Mouse (Mus musculus) heart, embryonic 12.5 days (tissue): ENCODE data around the gene Trim7. TPM values are rescaled to one million over a fixed set of nuclear protein-coding genes. Genes with fewer than 3 reads are reported as not detected.

ENCODE experiments used
- ATAC-seq: fragments of 200-750 bp; cut with Nextera tagmentation; 2 replicates; pipeline ENCODE4 v1.8.0; 2017; ENCODE audit warnings: moderate TSS enrichment, moderate library complexity; ENCODE audit not compliant: insufficient number of reproducible peaks, low FRiP score
- H3K27ac ChIP-seq: fragments of 300-500 bp; sonication (generic); 2 replicates; pipeline ENCODE4 v1.5.1; 2016; ENCODE audit warnings: mild to moderate bottlenecking, moderate library complexity; ENCODE audit not compliant: poor library complexity, severe bottlenecking
- H3K27me3 ChIP-seq: fragments of 300-500 bp; sonication (generic); replicated peaks from 2 replicates; pipeline ENCODE4 v1.6.1; 2016; ENCODE audit warnings: mild to moderate bottlenecking, moderate library complexity
- H3K36me3 ChIP-seq: fragments of 300-500 bp; sonication (generic); 2 replicates; pipeline ENCODE4 v1.6.1; 2016; ENCODE audit warnings: mild to moderate bottlenecking, moderate library complexity
- H3K4me1 ChIP-seq: fragments of 300-500 bp; sonication (generic); replicated peaks from 2 replicates; pipeline ENCODE4 v1.6.1; 2016; ENCODE audit warnings: mild to moderate bottlenecking
- H3K4me2 ChIP-seq: fragments of 300-500 bp; sonication (generic); 2 replicates; pipeline ENCODE4 v1.6.1; 2016; ENCODE audit warnings: mild to moderate bottlenecking, moderate library complexity
- H3K4me3 ChIP-seq: fragments of 300-500 bp; sonication (generic); 2 replicates; pipeline ENCODE4 v1.5.1; 2016; ENCODE audit warnings: mild to moderate bottlenecking
- H3K9ac ChIP-seq: fragments of 300-500 bp; sonication (generic); 2 replicates; pipeline ENCODE4 v1.6.1; 2016; ENCODE audit warnings: mild to moderate bottlenecking, moderate library complexity
- H3K9me3 ChIP-seq: fragments of 300-500 bp; sonication (generic); replicated peaks from 2 replicates; pipeline ENCODE4 v1.6.1; 2016; ENCODE audit warnings: mild to moderate bottlenecking, moderate library complexity
- WGBS: fragments of 180-500 bp; shearing (Covaris S2); methylation state at CpG from one replicate; pipeline ENCODE4 v1.1.7; 2016; 5-methylcytosine and 5-hydroxymethylcytosine counted together
- polyA plus RNA-seq: library from polyadenylated mRNA; unstranded; fragments of >200 nt; fragmentation: Nextera tagmentation; extraction: Ambion mirVana; gene quantifications from 2 replicates; pipeline ENCODE4 v1.2.1, GENCODE M21; 2016

Gene Trim7
- polyA plus RNA-seq, 1 experiment from 2014 or later = 0.52 TPM

DNA sequence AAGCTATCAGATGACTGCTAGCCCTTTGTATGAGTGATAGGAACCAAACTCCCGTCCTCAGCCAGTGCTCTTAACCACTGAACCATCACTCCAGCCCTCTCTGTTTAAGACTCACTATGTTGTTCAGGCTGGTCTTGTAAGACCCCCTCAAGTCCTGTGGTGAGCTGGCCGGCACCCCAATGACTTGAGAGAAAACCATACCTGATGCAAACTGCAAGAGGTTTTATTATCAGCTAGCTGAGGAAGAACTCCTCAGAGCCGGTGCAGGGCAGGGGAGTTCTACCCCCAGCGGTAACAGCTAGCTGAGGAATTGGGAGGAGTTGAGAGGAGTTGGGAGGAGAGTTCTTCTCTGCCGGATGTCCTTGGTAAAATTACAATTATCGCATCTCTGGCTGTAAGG, 2.0 kb downstream of the Trim7 start:
- no peak overlapping the region for H3K9ac ChIP-seq
- no peak overlapping the region for H3K27ac ChIP-seq
- no peak overlapping the region for H3K4me3 ChIP-seq
- 62% methylated on average over 6 of the region's 6 CpGs for WGBS
- peaks cover 4% of the 10 kb centered on the region; the same call in 1 of the 2 replicates for H3K9me3 ChIP-seq
- peaks cover 11% of the 10 kb centered on the region for H3K27me3 ChIP-seq
- no peak overlapping the region for H3K4me2 ChIP-seq
- peaks cover 23% of the 10 kb centered on the region for H3K4me1 ChIP-seq
- ATAC-seq = no peak
- no peaks in the 10 kb centered on the region for H3K36me3 ChIP-seq

DNA sequence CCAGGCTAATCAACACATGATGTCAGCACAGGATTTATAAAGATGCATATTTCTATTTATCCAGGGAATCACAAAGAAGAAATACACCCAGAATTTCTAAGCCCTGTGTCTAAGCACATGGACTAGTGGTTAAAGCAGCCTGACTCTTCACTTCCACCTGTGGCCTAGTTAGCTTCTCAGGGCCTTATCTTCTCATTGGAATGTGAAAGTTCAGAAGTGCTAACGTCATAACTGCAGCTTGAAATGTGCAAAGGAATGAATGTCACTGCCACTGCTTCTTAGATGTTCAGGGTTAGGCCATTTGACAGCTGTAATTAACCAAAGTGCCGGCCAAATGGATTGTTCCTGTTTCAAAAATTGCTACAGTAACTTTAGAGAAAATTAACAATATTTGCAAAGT, 4.3 kb downstream of the Trim7 start:
- Histone ChIP-seq H3K4me1 (peaks cover 12% of the 10 kb centered on the region), H3K9me3 (peaks cover 4% of the 10 kb centered on the region; the same call in 1 of the 2 replicates), H3K36me3 (no peaks in the 10 kb centered on the region), H3K27me3 (0 out of 2 replicates have a peak, but pooled peaks cover 2% of the 10 kb centered on the region), H3K9ac (no peak overlapping the region), H3K27ac (no peak overlapping the region), H3K4me2 (no peak overlapping the region), H3K4me3 (no peak overlapping the region)
- no peak for ATAC-seq
- WGBS = 27% methylated on average over 2 of the region's 2 CpGs

DNA sequence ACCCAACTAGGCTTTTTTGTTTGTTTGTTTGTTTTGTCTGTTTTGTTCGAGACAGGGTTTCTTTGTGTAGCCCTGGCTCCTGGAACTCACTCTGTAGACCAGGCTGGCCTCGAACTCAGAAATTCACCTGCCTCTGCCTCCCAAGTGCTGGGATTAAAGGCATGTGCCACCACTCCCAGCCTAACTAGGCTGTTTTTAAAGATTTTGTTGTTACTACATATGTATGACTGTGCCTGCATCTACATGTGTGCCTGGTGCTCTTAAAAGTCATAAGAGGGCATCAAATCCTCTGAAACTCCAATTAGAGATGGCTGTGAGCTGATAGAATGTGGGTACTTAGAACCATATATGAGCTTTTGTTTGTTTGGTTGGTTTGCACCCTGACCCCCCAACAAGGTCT, 5.3 kb downstream of the Trim7 start:
- H3K9ac ChIP-seq = no peak overlapping the region
- no peak overlapping the region for H3K27ac ChIP-seq
- peaks cover 12% of the 10 kb centered on the region for H3K4me1 ChIP-seq
- H3K4me3 ChIP-seq = no peak overlapping the region
- peaks cover 4% of the 10 kb centered on the region; the same call in 1 of the 2 replicates for H3K9me3 ChIP-seq
- H3K36me3 ChIP-seq = no peaks in the 10 kb centered on the region
- H3K27me3 ChIP-seq = 0 out of 2 replicates have a peak, but pooled peaks cover 7% of the 10 kb centered on the region
- 70% methylated on average over 2 of the region's 2 CpGs for WGBS
- no peak overlapping the region for H3K4me2 ChIP-seq
- no peak for ATAC-seq

DNA sequence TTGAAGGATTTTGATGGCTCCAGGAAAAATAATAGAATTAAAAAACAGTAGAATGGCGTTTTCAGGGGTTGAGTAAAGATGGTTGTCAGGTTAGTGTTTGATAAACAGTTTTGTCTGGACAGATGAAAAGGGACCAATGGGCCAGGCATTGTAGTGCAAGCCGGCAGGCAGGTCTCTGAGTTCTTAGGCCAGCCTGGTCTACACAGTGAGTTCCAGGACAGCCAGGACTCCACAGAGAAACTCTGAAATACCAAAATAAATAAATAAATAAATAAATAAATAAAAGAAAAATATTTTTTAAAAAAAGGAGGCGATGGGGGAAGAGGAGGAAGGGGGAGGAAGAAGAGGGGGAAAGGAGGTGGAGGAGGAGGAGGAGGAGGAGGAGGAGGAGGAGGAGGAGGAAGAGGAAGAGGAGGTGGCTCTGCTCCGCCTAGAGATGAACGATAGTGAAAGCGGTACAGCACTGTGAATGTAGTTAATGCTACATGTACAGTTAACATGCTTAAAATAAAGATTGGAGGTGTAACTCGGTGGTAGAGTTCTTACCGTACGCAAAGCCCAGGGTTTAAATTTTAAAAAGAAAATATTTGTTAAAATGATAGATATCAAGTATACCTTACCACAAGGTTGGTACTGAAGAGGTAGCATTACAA, 7.3 kb downstream of the Trim7 start:
- no peaks in the 10 kb centered on the region for H3K36me3 ChIP-seq
- H3K27ac ChIP-seq = no peak overlapping the region
- H3K4me2 ChIP-seq = peak overlapping the region; percentile 67
- H3K27me3 ChIP-seq = 0 out of 2 replicates have a peak, but pooled peaks cover 7% of the 10 kb centered on the region
- H3K9ac ChIP-seq = no peak overlapping the region
- ATAC-seq = no peak
- peaks cover 10% of the 10 kb centered on the region for H3K4me1 ChIP-seq
- no peaks in the 10 kb centered on the region for H3K9me3 ChIP-seq
- WGBS = 37% methylated on average over 8 of the region's 9 CpGs
- H3K4me3 ChIP-seq = peak overlapping the region; percentile 39

DNA sequence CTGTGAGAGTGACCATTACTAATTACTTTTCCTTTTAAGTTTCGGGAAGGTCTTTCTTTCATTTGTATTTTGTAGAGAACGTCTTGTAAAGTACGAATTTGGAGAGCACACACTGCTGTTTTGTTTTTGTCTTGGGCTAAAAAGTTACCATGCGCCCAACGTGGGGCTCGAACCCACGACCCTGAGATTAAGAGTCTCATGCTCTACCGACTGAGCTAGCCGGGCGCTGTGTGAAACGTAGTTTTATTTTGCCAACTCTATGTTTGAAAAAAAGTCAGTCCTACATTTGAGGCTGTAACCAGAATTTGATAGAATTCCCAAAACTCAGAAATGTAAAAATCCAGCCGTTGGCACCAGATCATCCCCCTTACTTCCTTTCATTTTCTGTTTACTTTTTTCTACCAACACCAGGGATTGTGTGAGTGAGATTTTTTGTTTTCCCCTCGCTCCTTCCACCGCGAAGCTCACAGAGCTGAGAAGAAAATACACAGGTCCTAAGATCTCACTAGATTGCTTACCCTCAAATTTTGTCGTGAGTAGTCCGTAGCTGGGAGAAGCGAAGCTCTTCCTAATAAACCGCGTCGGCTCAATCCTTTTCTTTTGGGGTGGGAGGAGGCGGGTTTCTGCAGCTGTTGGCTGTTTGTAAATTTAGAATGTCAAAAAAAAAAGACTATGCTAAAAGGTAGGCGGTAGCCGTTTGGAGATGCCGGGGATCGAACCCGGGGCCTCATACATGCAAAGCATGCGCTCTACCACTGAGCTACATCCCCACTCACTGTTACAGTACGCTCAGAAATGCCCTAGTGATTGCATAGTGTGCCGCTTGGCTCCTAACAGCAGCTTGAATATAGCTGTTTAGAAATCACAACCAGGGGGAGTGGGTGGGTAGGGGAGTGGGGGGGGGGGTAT, 8.0 kb downstream of the Trim7 start:
- H3K9me3 ChIP-seq = no peaks in the 10 kb centered on the region
- WGBS = under 1% methylated on average over 30 of the region's 30 CpGs
- peak; percentile 90 for ATAC-seq
- H3K4me2 ChIP-seq = peak overlapping the region; percentile 67
- H3K27ac ChIP-seq = peak overlapping the region; percentile 25; the same call in 1 of the 2 replicates
- peaks cover 7% of the 10 kb centered on the region for H3K27me3 ChIP-seq
- H3K4me3 ChIP-seq = peak overlapping the region; percentile 75
- H3K36me3 ChIP-seq = no peaks in the 10 kb centered on the region
- peak overlapping the region; percentile 75 for H3K9ac ChIP-seq
- peaks cover 16% of the 10 kb centered on the region for H3K4me1 ChIP-seq

DNA sequence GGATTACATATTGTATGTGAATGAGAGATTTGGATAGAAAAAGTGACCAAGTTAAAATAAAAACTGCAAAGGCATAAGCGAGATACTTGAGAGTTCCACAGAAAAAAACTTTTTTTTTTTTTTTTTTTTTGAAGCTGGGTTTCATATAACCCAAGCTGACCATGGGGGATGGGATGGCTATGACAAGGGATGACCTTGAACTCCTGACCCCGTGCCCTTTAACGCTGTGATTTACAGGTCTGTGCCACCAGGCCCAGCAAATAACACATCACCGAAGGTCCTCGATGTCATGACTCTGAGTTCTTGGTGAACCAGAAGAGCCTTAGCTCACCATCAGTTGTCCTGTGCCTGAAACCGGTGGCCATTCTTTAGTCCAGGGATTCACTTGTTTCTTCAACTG, 10.0 kb downstream of the Trim7 start:
- WGBS = 66% methylated on average over 6 of the region's 6 CpGs
- H3K27ac ChIP-seq = no peak overlapping the region
- no peak overlapping the region for H3K4me2 ChIP-seq
- no peak for ATAC-seq
- no peaks in the 10 kb centered on the region for H3K36me3 ChIP-seq
- no peak overlapping the region for H3K9ac ChIP-seq
- H3K4me3 ChIP-seq = no peak overlapping the region
- H3K4me1 ChIP-seq = peaks cover 10% of the 10 kb centered on the region
- no peaks in the 10 kb centered on the region for H3K9me3 ChIP-seq
- H3K27me3 ChIP-seq = peaks cover 17% of the 10 kb centered on the region

DNA sequence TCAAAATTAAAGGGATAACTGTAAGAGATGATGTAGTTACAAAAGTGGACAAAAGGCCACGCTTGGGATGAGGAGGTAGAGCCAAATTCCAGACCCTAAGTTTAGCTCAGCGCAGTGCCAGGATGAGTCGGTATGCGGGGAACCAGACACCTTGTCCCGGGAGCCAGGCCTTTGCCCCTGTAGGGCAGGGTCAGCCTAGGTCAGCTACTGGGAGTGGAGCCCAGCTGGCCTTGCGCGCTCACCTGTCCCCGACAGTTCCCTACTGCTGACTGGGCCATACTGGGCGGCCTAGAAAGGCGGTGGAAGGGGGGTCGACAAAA, 11.0 kb downstream of the Trim7 start:
- Histone ChIP-seq H3K4me1 (peaks cover 10% of the 10 kb centered on the region), H3K27ac (no peak overlapping the region), H3K27me3 (peaks cover 17% of the 10 kb centered on the region), H3K9me3 (no peaks in the 10 kb centered on the region), H3K4me3 (peak overlapping the region; percentile 86), H3K4me2 (peak overlapping the region; percentile 88), H3K36me3 (no peaks in the 10 kb centered on the region), H3K9ac (peak overlapping the region; percentile 80)
- WGBS = 18% methylated on average over 11 of the region's 11 CpGs
- ATAC-seq = 0 out of 2 replicates have a peak, but pooled peaks have one; percentile 0

DNA sequence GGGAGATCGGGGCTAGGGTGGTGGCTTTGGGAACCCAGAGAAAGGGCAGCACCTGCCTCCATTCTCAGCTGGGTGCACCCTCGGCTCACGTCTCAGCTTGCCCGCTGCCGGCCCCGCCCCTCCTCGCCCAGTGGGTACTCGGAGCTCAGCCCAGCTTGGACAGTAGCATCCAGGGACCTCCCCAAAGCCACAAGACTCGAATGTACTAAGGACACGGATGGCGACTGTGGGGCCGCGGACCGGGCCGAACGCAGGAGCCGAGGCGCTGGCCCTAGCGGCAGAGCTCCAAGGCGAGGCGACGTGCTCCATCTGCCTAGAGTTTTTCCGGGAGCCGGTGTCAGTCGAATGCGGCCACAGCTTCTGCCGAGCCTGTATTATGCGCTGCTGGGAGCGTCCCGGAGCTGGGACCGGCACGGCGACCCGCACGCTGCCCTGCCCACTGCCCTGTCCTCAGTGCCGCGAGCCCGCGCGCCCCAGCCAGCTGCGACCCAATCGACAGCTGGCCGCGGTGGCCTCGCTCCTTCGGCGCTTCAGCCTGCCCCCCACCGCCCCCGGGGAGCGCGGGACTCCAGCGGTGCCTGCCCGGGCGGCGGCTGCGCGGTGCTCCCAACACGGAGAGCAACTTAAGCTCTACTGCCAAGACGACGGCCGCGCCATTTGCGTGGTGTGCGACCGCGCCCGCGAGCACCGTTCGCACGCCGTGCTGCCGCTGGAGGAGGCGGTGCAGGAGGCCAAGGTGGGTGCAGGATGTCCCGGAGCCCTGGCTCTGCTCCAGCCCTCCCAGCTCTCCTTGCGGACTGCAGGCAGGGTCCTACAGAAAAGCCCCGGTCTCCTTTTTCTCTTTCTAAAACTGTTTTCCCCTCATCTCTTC, 11.6 kb downstream of the Trim7 start:
- ATAC-seq = peak; percentile 33; the same call in 1 of the 2 replicates
- Histone ChIP-seq H3K4me1 (peaks cover 10% of the 10 kb centered on the region), H3K4me3 (peak overlapping the region; percentile 86), H3K36me3 (no peaks in the 10 kb centered on the region), H3K9me3 (no peaks in the 10 kb centered on the region), H3K27ac (no peak overlapping the region), H3K4me2 (peak overlapping the region; percentile 88), H3K9ac (peak overlapping the region; percentile 80), H3K27me3 (peaks cover 17% of the 10 kb centered on the region)
- WGBS = under 1% methylated on average over 77 of the region's 77 CpGs

DNA sequence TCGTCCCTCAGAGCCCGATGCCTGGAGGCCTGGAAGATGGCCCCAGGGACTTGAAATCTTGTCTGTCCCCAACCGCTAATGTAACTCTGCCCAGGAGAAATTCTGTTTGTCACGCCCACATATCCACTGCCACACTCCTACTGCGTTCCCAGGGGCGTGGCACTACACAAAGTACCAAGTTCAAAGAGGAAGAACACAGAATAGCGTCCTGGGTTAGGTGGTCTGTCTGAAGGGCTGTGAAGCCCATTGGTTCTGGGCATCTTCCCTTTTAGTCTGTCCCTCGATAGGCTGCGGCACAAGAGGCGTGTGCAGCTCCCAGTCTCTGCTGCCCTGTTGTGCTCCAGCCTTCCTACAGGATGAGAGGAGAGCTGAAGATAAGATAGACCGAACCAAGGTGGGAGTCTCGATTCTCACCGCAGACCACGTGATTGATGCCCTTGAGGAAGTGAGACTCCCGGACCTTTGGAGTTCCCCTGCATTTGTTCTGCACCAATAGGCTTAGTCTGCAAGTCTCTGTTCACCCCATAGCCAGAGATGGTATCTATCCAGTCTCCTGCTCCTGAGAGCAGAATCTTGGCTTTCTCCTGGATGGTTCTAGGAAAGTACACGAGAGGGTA, 12.3 kb downstream of the Trim7 start:
- H3K27me3 ChIP-seq = peaks cover 22% of the 10 kb centered on the region

DNA sequence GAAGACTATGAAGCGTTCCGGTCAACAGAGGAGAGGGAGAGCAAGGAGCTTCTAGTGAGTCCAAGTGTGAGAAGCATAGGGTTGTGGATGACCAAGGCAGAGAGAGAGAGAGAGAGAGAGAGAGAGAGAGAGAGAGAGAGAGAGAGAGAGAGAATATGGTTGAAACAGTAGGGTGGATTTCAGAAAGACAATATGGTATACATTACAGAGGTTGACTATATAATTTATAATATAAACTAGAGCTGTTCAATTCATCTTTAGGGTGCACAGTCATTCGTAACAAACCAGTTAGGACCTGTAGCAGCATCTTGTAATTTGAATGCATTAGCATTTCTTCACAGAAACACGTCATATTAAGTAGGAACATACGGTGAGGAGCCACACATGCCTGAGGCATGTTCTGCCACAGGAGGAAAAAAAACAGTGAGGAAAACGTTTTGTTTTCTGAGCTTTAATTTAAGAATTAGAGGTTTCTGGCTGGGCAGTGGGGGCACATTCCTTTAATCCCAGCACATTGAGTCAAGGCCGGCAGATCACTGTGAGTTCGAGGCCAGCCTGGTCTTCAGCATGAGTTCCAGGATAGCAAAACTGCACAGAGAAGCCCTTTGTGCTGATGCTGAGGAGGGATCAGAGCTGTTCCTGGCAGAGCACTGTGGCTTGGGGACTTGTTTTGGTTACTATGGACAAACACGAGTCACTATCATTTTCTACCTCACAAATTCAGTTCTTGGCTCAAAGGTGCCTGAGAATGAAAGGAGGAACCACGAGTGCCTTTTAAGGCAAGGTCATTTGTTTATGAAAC, 13.1 kb downstream of the Trim7 start:
- peaks cover 10% of the 10 kb centered on the region for H3K4me1 ChIP-seq
- H3K4me2 ChIP-seq = peak overlapping the region; percentile 88
- ATAC-seq = no peak
- no peaks in the 10 kb centered on the region for H3K36me3 ChIP-seq
- H3K4me3 ChIP-seq = 0 out of 2 replicates have a peak overlapping the region, but pooled peaks have one; percentile 86
- H3K9me3 ChIP-seq = no peaks in the 10 kb centered on the region
- peaks cover 23% of the 10 kb centered on the region for H3K27me3 ChIP-seq
- H3K9ac ChIP-seq = no peak overlapping the region
- WGBS = 78% methylated on average over 10 of the region's 10 CpGs
- H3K27ac ChIP-seq = no peak overlapping the region

More for the DNA sequence above, 12.3 kb downstream of the Trim7 start:
- no peak overlapping the region for H3K27ac ChIP-seq
- no peaks in the 10 kb centered on the region for H3K36me3 ChIP-seq
- 0 out of 2 replicates have a peak, but pooled peaks have one; percentile 7 for ATAC-seq
- peaks cover 10% of the 10 kb centered on the region for H3K4me1 ChIP-seq
- H3K4me3 ChIP-seq = peak overlapping the region; percentile 86
- no peaks in the 10 kb centered on the region for H3K9me3 ChIP-seq
- H3K9ac ChIP-seq = peak overlapping the region; percentile 80
- H3K4me2 ChIP-seq = peak overlapping the region; percentile 88
- WGBS = 1% methylated on average over 16 of the region's 16 CpGs
